Mouse (Mus musculus): ENCODE measurements around the gene Rtl1. TPM values are rescaled to one million over a fixed set of nuclear protein-coding genes. Genes with fewer than 3 reads are reported as not detected.

Gene Rtl1
- total and polyA plus RNA-seq, 2 experiments from 2014 or later = 0.16 to 0.23 TPM

- Histone ChIP-seq H3K4me1 (ENCODE audit: control insufficient read depth, insufficient read depth) (no peaks in the 10 kb centered on the region), H3K9me3 (replicated peaks; ENCODE audit: control insufficient read depth, low read length) (peaks cover 29% of the 10 kb centered on the region), H3K27ac (ENCODE audit: low read depth) (no peak overlapping the region), H3K4me2 (ENCODE audit: low read depth, low read length) (no peak overlapping the region), H3K27me3 (ENCODE audit: control insufficient read depth, insufficient read depth, low read length) (no peaks in the 10 kb centered on the region), H3K36me3 (replicated peaks; ENCODE audit: control insufficient read depth, insufficient read depth, low read length) (no peaks in the 10 kb centered on the region), H3K9ac (replicated peaks; ENCODE audit: low read depth, low read length) (no peak overlapping the region), H3K4me3 (ENCODE audit: low read depth, low read length) (peak overlapping the region; percentile 47; the same call in 1 of the 2 replicates)
- TF ChIP-seq CTCF (IDR thresholded peaks at IDR 0.05; ENCODE audit: low read depth) (peak; percentile 40), EP300 (IDR thresholded peaks at IDR 0.05; ENCODE audit: low read depth) (no peak)
- DNase-seq (ENCODE audit: low spot score) (peak; percentile 59), ATAC-seq (ENCODE audit: insufficient read depth, low read depth) (peak; percentile 54)
- WGBS = 55% methylated on average over 15 of the region's 17 CpGs
These were observed 57.4 kb downstream of the Rtl1 start for GRCm38 (mm10) chr12:109542635-109543249.

GRCm38 (mm10) chr12:109542011-109542410, 58.1 kb downstream of the Rtl1 start:
- no peaks in the 10 kb centered on the region for H3K27me3 ChIP-seq (ENCODE audit: control insufficient read depth, insufficient read depth, low read length)
- DNase-seq (ENCODE audit: low spot score) (no peak), ATAC-seq (ENCODE audit: insufficient read depth, low read depth) (no peak)
- H3K4me1 ChIP-seq (ENCODE audit: control insufficient read depth, insufficient read depth) = no peaks in the 10 kb centered on the region
- no peak overlapping the region for H3K9ac ChIP-seq (replicated peaks; ENCODE audit: low read depth, low read length)
- TF ChIP-seq CTCF (IDR thresholded peaks at IDR 0.05; ENCODE audit: low read depth) (no peak), EP300 (IDR thresholded peaks at IDR 0.05; ENCODE audit: low read depth) (no peak)
- peak overlapping the region; percentile 47 for H3K4me3 ChIP-seq (ENCODE audit: low read depth, low read length)
- peak overlapping the region; percentile 60 for H3K4me2 ChIP-seq (ENCODE audit: low read depth, low read length)
- H3K9me3 ChIP-seq (replicated peaks; ENCODE audit: control insufficient read depth, low read length) = peaks cover 29% of the 10 kb centered on the region
- H3K27ac ChIP-seq (ENCODE audit: low read depth) = no peak overlapping the region
- WGBS = 51% methylated on average over 14 of the region's 14 CpGs
- H3K36me3 ChIP-seq (replicated peaks; ENCODE audit: control insufficient read depth, insufficient read depth, low read length) = no peaks in the 10 kb centered on the region

GRCm38 (mm10) chr12:109541540-109541899, 58.6 kb downstream of the Rtl1 start:
- TF ChIP-seq EP300 (IDR thresholded peaks at IDR 0.05; ENCODE audit: low read depth) (no peak), CTCF (IDR thresholded peaks at IDR 0.05; ENCODE audit: low read depth) (no peak)
- peak overlapping the region; percentile 60 for H3K4me2 ChIP-seq (ENCODE audit: low read depth, low read length)
- no peaks in the 10 kb centered on the region for H3K4me1 ChIP-seq (ENCODE audit: control insufficient read depth, insufficient read depth)
- peaks cover 29% of the 10 kb centered on the region for H3K9me3 ChIP-seq (replicated peaks; ENCODE audit: control insufficient read depth, low read length)
- DNase-seq (ENCODE audit: low spot score) (no peak), ATAC-seq (ENCODE audit: insufficient read depth, low read depth) (no peak)
- WGBS = 34% methylated on average over 16 of the region's 16 CpGs
- no peak overlapping the region for H3K27ac ChIP-seq (ENCODE audit: low read depth)
- peak overlapping the region; percentile 37 for H3K9ac ChIP-seq (replicated peaks; ENCODE audit: low read depth, low read length)
- H3K36me3 ChIP-seq (replicated peaks; ENCODE audit: control insufficient read depth, insufficient read depth, low read length) = no peaks in the 10 kb centered on the region
- peak overlapping the region; percentile 47 for H3K4me3 ChIP-seq (ENCODE audit: low read depth, low read length)
- no peaks in the 10 kb centered on the region for H3K27me3 ChIP-seq (ENCODE audit: control insufficient read depth, insufficient read depth, low read length)

GRCm38 (mm10) chr12:109540739-109541539, 59.2 kb downstream of the Rtl1 start:
- no peaks in the 10 kb centered on the region for H3K36me3 ChIP-seq (replicated peaks; ENCODE audit: control insufficient read depth, insufficient read depth, low read length)
- TF ChIP-seq CTCF (IDR thresholded peaks at IDR 0.05; ENCODE audit: low read depth) (no peak), EP300 (IDR thresholded peaks at IDR 0.05; ENCODE audit: low read depth) (no peak)
- H3K4me3 ChIP-seq (ENCODE audit: low read depth, low read length) = peak overlapping the region; percentile 47
- no peaks in the 10 kb centered on the region for H3K27me3 ChIP-seq (ENCODE audit: control insufficient read depth, insufficient read depth, low read length)
- peak overlapping the region; percentile 48 for H3K27ac ChIP-seq (ENCODE audit: low read depth)
- DNase-seq (ENCODE audit: low spot score) (peak; percentile 33), ATAC-seq (ENCODE audit: insufficient read depth, low read depth) (peak; percentile 44; the same call in 1 of the 2 replicates)
- peak overlapping the region; percentile 60 for H3K4me2 ChIP-seq (ENCODE audit: low read depth, low read length)
- H3K9ac ChIP-seq (replicated peaks; ENCODE audit: low read depth, low read length) = peak overlapping the region; percentile 37
- H3K4me1 ChIP-seq (ENCODE audit: control insufficient read depth, insufficient read depth) = no peaks in the 10 kb centered on the region
- 43% methylated on average over 30 of the region's 30 CpGs for WGBS
- H3K9me3 ChIP-seq (replicated peaks; ENCODE audit: control insufficient read depth, low read length) = peaks cover 29% of the 10 kb centered on the region

GRCm38 (mm10) chr12:109539950-109540349, 60.2 kb downstream of the Rtl1 start:
- H3K36me3 ChIP-seq (replicated peaks; ENCODE audit: control insufficient read depth, insufficient read depth, low read length) = no peaks in the 10 kb centered on the region
- H3K4me3 ChIP-seq (ENCODE audit: low read depth, low read length) = peak overlapping the region; percentile 47
- H3K27ac ChIP-seq (ENCODE audit: low read depth) = no peak overlapping the region
- no peaks in the 10 kb centered on the region for H3K4me1 ChIP-seq (ENCODE audit: control insufficient read depth, insufficient read depth)
- TF ChIP-seq EP300 (IDR thresholded peaks at IDR 0.05; ENCODE audit: low read depth) = no peak
- TF ChIP-seq CTCF (IDR thresholded peaks at IDR 0.05; ENCODE audit: low read depth) = no peak
- H3K9me3 ChIP-seq (replicated peaks; ENCODE audit: control insufficient read depth, low read length) = peaks cover 29% of the 10 kb centered on the region
- WGBS = 49% methylated on average over 13 of the region's 13 CpGs
- DNase-seq (ENCODE audit: low spot score) (no peak), ATAC-seq (ENCODE audit: insufficient read depth, low read depth) (no peak)
- H3K4me2 ChIP-seq (ENCODE audit: low read depth, low read length) = peak overlapping the region; percentile 60
- no peak overlapping the region for H3K9ac ChIP-seq (replicated peaks; ENCODE audit: low read depth, low read length)
- no peaks in the 10 kb centered on the region for H3K27me3 ChIP-seq (ENCODE audit: control insufficient read depth, insufficient read depth, low read length)

MicroRNAs encoded within 50 kb of the gene (microRNA counts, 519-probe panel; counts per million panel counts)
- not detected for microRNA mmu-miR-1188
- 4,192 counts per million, percentile 51 among the panel's probes with 10 or more counts for microRNA mmu-miR-127
- 6,014 counts per million, percentile 77 among the panel's probes with 10 or more counts for microRNA mmu-miR-136
- microRNA mmu-miR-1906 = not detected
- microRNA mmu-miR-337-3p = 2,949 counts per million, percentile 34 among the panel's probes with 10 or more counts
- microRNA mmu-miR-337-5p = not detected
- microRNA mmu-miR-341 = not detected
- microRNA mmu-miR-370 = not detected
- 4,142 counts per million, percentile 50 among the panel's probes with 10 or more counts for microRNA mmu-miR-431
- not detected for microRNA mmu-miR-432
- 3,546 counts per million, percentile 41 among the panel's probes with 10 or more counts for microRNA mmu-miR-433
- microRNA mmu-miR-434-3p = 4,705 counts per million, percentile 61 among the panel's probes with 10 or more counts
- 3,363 counts per million, percentile 38 among the panel's probes with 10 or more counts for microRNA mmu-miR-434-5p
- microRNA mmu-miR-493 = not detected
- not detected for microRNA mmu-miR-540-3p
- not detected for microRNA mmu-miR-540-5p
- not detected for microRNA mmu-miR-665
- microRNA mmu-miR-673-3p = not detected
- not detected for microRNA mmu-miR-673-5p
- not detected for microRNA mmu-miR-770-3p
- not detected for microRNA mmu-miR-770-5p

Small RNAs within 50 kb of the gene (microRNA-seq; reads per million reads assigned to microRNA genes)
- gene Gm23912 = not detected
- gene Mir1188 = 2.7 reads per million, percentile 11 among the genes with 10 or more reads in this experiment
- 2,346 reads per million, percentile 87 among the genes with 10 or more reads in this experiment for gene Mir127
- not detected for gene Mir136
- not detected for gene Mir1906-1
- gene Mir3070a = 0.89 reads per million
- not detected for gene Mir3070b
- not detected for gene Mir3071
- gene Mir337 = not detected
- gene Mir341 = 184 reads per million, percentile 64 among the genes with 10 or more reads in this experiment
- gene Mir3544 = not detected
- 73.9 reads per million, percentile 50 among the genes with 10 or more reads in this experiment for gene Mir370
- 1,234 reads per million, percentile 81 among the genes with 10 or more reads in this experiment for gene Mir431
- not detected for gene Mir432
- gene Mir433 = 400 reads per million, percentile 72 among the genes with 10 or more reads in this experiment
- gene Mir434 = 1,060 reads per million, percentile 79 among the genes with 10 or more reads in this experiment
- 48.4 reads per million, percentile 46 among the genes with 10 or more reads in this experiment for gene Mir493
- gene Mir540 = 114 reads per million, percentile 58 among the genes with 10 or more reads in this experiment
- 120 reads per million, percentile 59 among the genes with 10 or more reads in this experiment for gene Mir665
- gene Mir673 = 30.7 reads per million, percentile 42 among the genes with 10 or more reads in this experiment
- 23.6 reads per million, percentile 38 among the genes with 10 or more reads in this experiment for gene Mir770

Other genes with a start within 250 kb of the Rtl1 start
- gene Dlk1, start 147.5 kb downstream of the Rtl1 start, total RNA-seq (2014; rRNA removed; ENCODE audit: low replicate concordance) = 45.0 and 55.2 TPM in 2 replicates
- gene Dlk1, start 147.5 kb downstream of the Rtl1 start, polyA plus RNA-seq (2015; fragmentation: Nextera tagmentation; extraction: Ambion mirVana) = 55.1 and 62.9 TPM in 2 replicates